Mouse (Mus musculus) hindbrain, embryonic 11.5 days (tissue): ENCODE measurements at regions not wholly inside any gene's neighbourhood (a gene's known extent, or its start where the extent isn't known, plus 50 kb on each side); places are given as distances from the start of the nearest gene placed in this dataset.
A peak's percentile ranks its signal among the peaks of the same experiment; 100 is the strongest.
"Not testable (repeated sequence)": the region's sequence is repeated elsewhere in the genome, so short reads cannot be mapped to it uniquely, and the experiment has no call there.

ENCODE experiments used
- ATAC-seq: fragments of 200-750 bp; cut with Nextera tagmentation; 2 replicates; pipeline ENCODE4 v1.8.0; 2017; ENCODE audit warnings: mild to moderate bottlenecking, moderate TSS enrichment, moderate library complexity; ENCODE audit not compliant: low FRiP score
- DNase-seq: peaks from one replicate; pipeline ENCODE4 v3.0.0-alpha.2; 2015; ENCODE audit warnings: low spot score
- H3K27ac ChIP-seq: fragments of 300-500 bp; sonication (generic); 2 replicates; pipeline ENCODE4 v1.5.1; 2014; ENCODE audit warnings: mild to moderate bottlenecking, low read depth, low read length
- H3K27me3 ChIP-seq: fragments of 300-500 bp; sonication (generic); 2 replicates; pipeline ENCODE4 v1.6.1; 2014; ENCODE audit warnings: mild to moderate bottlenecking, low read length, moderate library complexity, mixed read lengths; ENCODE audit not compliant: control insufficient read depth, insufficient read depth
- H3K36me3 ChIP-seq: fragments of 300-500 bp; sonication (generic); 2 replicates; pipeline ENCODE4 v1.6.1; 2014; ENCODE audit warnings: mild to moderate bottlenecking, low read length, moderate library complexity, mixed read lengths; ENCODE audit not compliant: control insufficient read depth, insufficient read depth
- H3K4me1 ChIP-seq: fragments of 300-500 bp; sonication (generic); replicated peaks from 2 replicates; pipeline ENCODE4 v1.6.1; 2014; ENCODE audit warnings: low read length, mixed read lengths; ENCODE audit not compliant: control insufficient read depth, insufficient read depth
- H3K4me2 ChIP-seq: fragments of 300-500 bp; sonication (generic); replicated peaks from 2 replicates; pipeline ENCODE4 v1.6.1; 2014; ENCODE audit warnings: mild to moderate bottlenecking, low read depth, low read length
- H3K4me3 ChIP-seq: fragments of 300-500 bp; sonication (generic); 2 replicates; pipeline ENCODE4 v1.5.1; 2014; ENCODE audit warnings: low read depth, low read length
- H3K9ac ChIP-seq: fragments of 300-500 bp; sonication (generic); 2 replicates; pipeline ENCODE4 v1.6.1; 2014; ENCODE audit warnings: low read depth, low read length
- H3K9me3 ChIP-seq: fragments of 300-500 bp; sonication (generic); 2 replicates; pipeline ENCODE4 v1.6.1; 2016; ENCODE audit warnings: low read length; ENCODE audit not compliant: control insufficient read depth
- WGBS: fragments of 180-500 bp; shearing (Covaris S2); extraction: QIAGEN DNeasy Blood & Tissue Kit; methylation state at CpG from one replicate; pipeline ENCODE4 v1.1.7; 2014; 5-methylcytosine and 5-hydroxymethylcytosine counted together

- H3K27ac ChIP-seq, H3K4me3 ChIP-seq, H3K36me3 ChIP-seq, H3K9ac ChIP-seq, H3K9me3 ChIP-seq, H3K27me3 ChIP-seq, DNase-seq, ATAC-seq, H3K4me1 ChIP-seq, H3K4me2 ChIP-seq: not testable (repeated sequence)
Measured at GRCm38 (mm10) chr15:8766208-8766607, 55.6 kb upstream of the Slc1a3 start.

- Histone ChIP-seq H3K36me3 (no peaks in the 10 kb centered on the region), H3K4me2 (no peak overlapping the region), H3K9me3 (no peaks in the 10 kb centered on the region), H3K4me1 (no peaks in the 10 kb centered on the region), H3K4me3 (no peak overlapping the region), H3K9ac (no peak overlapping the region), H3K27me3 (no peaks in the 10 kb centered on the region), H3K27ac (no peak overlapping the region)
- 51% methylated on average over 9 of the region's 9 CpGs for WGBS
- ATAC-seq (no peak), DNase-seq (peak; percentile 5)
Measured at GRCm38 (mm10) chr15:8761741-8762271, 51.2 kb upstream of the Slc1a3 start.

- Histone ChIP-seq H3K9me3 (no peaks in the 10 kb centered on the region), H3K4me3 (no peak overlapping the region), H3K9ac (no peak overlapping the region), H3K27me3 (no peaks in the 10 kb centered on the region), H3K4me2 (no peak overlapping the region), H3K4me1 (no peaks in the 10 kb centered on the region), H3K36me3 (no peaks in the 10 kb centered on the region), H3K27ac (no peak overlapping the region)
- DNase-seq = no peak
- ATAC-seq = no peak
- WGBS = 83% methylated on average over 5 of the region's 5 CpGs
Measured at GRCm38 (mm10) chr15:8761132-8761531, 50.6 kb upstream of the Slc1a3 start.
